Mouse (Mus musculus) cerebellum, adult 2 months (tissue): Measurements from ENCODE around the gene Zdhhc3.

ENCODE experiments used
- CTCF ChIP-seq: fragments of 200-500 bp; IDR thresholded peaks from 2 replicates; pipeline ENCODE4 v1.5.1; 2011; ENCODE audit warnings: low read depth, mild to moderate bottlenecking, control low read depth, low read length, moderate library complexity, borderline replicate concordance; ENCODE audit not compliant: insufficient read depth
- POLR2A ChIP-seq: fragments of 200-500 bp; IDR thresholded peaks from 2 replicates; pipeline ENCODE4 v1.6.1; 2011; ENCODE audit warnings: low read length, control low read depth, borderline replicate concordance; ENCODE audit not compliant: insufficient read depth

DNA sequence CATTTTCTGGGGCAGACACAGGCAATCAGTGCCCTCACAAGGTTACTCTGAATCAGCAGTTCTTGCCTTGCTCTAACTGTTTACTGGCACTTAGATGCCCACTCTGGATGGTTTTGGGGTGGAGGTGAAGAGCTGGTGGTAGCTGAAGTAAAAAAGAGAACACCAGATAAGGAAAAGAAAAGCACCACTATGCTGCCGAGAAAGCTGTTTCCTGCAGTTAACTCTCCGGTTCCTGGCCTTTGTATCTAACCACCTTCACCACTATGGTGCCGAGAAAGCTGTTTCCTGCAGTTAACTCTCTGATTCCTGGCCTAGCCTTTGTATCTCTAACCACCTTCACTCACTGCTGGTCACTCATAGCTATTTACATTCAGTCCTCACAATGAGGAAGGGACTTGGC lies 25.4 kb downstream of the Zdhhc3 start:
- TF ChIP-seq POLR2A (no peak), CTCF (no peak)
